Mouse (Mus musculus): Measurements from ENCODE around the gene Tbc1d22b.

DNA sequence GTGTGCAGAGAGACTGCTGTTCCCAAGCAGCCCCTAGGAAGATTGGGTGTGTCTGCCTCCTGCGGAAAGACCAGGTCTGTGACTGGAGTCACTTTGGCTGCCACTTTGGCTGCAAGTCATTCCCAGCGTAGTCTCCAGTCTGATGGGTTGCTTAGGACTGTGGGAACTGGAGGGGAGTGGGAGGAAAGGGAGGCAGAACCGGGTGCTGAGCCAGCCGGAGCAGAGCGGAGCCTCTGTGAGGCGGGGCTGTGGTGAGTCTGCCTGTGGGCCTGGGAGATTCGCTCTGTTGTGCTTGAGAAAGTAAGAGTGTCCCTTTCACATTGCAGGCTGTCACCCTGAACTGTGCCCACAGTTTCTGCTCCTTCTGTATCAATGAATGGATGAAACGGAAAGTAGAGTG lies 85.9 kb downstream of the Tbc1d22b start:
- TF ChIP-seq EP300 (IDR thresholded peaks at IDR 0.05; ENCODE audit: low read depth) (no peak), CTCF (IDR thresholded peaks at IDR 0.05; ENCODE audit: low read depth) (no peak)

All from heart, postnatal 0 days (tissue).